Mouse (Mus musculus) adrenal gland, postnatal 10 days (tissue): ENCODE results near the gene Mgarp. TPM values are rescaled to one million over a fixed set of nuclear protein-coding genes. Genes with fewer than 3 reads are reported as not detected.

Experiments used
- DNase-seq: peaks from one replicate; pipeline ENCODE4 v3.0.0; 2021; ENCODE audit warnings: mixed read lengths
- total RNA-seq, 2 experiments: library from RNA; stranded (reverse); gene quantifications; 2 replicates each; pipeline ENCODE4 v1.2.3; 2021

The Mgarp gene
- total RNA-seq, 2 experiments from 2014 or later, result 235 to 238 TPM

- DNase-seq, result peak; percentile 96
These were observed 55.8 kb downstream of the Mgarp start, which contains the start of gene Elf2 for GRCm38 (mm10) chr3:51340552-51341267. Elf2 (minus strand) TSS chr3:51340663.

- peak; percentile 68 for DNase-seq
These were observed 56.6 kb downstream of the Mgarp start for GRCm38 (mm10) chr3:51339734-51340551.

- no peak for DNase-seq
These were observed 57.2 kb downstream of the Mgarp start for GRCm38 (mm10) chr3:51339378-51339733.

Other genes starting within 250 kb of the Mgarp start
- gene Noct, start 172.3 kb downstream of the Mgarp start, total RNA-seq, result 10 to 100 TPM; 24.7 to 60.6 TPM
- gene Elf2, start 56.1 kb downstream of the Mgarp start, total RNA-seq, result 10 to 100 TPM; 84.3 to 94.5 TPM
- gene Ndufc1, start 12.2 kb upstream of the Mgarp start, total RNA-seq, result 1,000 to 10,000 TPM in 1 of 2 experiments, 100 to 1,000 TPM in 1; 989 to 1,053 TPM
- gene Naa15, start 18.4 kb upstream of the Mgarp start, total RNA-seq, result 10 to 100 TPM; 40.2 to 51.9 TPM
- 10 to 100 TPM; 13.8 to 14.6 TPM for gene Rab33b, start 87.2 kb upstream of the Mgarp start, total RNA-seq
- gene Setd7, start 164.1 kb upstream of the Mgarp start, total RNA-seq, result 10 to 100 TPM; 30.9 to 32.6 TPM